Comparison of ENCODE assay signal across 16 mouse cellular contexts in the genomic region with DNA sequence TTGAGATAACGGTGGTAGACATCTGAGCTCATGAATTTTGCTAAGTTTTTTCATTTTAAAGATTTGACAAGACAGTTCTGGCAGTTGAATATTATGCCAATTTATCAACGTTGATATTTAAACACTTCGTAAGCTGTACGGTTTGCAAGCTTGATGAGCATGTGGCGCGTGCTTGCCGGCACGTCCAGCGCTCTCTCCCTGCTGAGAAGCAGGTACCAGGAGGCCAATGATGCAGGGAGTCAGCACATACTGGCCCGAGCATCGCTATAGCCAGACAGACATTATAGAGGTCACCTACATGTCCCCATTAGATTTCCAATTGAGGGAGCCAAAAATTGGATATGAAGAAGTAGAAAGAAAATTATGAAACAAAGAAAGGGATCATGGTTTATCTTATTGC. TPM values are rescaled to one million over a fixed set of nuclear protein-coding genes. Genes with fewer than 3 reads are reported as not detected.
DNase-seq lines count a peak whose midpoint lies in the region; ATAC-seq and TF ChIP-seq lines count a peak whose summit lies in the region.
"Had no signal": no experiment of that assay in that cellular context is flagged by ENCODE, and none has a peak within 500 bp of the region (broad histone marks: within the 10 kb centered on the region; RNA-seq: fewer than 3 reads in every experiment).

No protein-coding gene starts in this region.

- H3K27ac ChIP-seq in heart, embryonic 15.5 days: peak overlapping the region; percentile 92
- peak overlapping the region; percentile 95 for H3K27ac ChIP-seq in liver, postnatal 0 days (ENCODE audit: low read depth)
- H3K27ac ChIP-seq in liver, embryonic 12.5 days: no peak overlapping the region
- H3K27ac ChIP-seq in stomach, embryonic 16.5 days (ENCODE audit: low read length): no peak overlapping the region
- H3K27ac ChIP-seq: forebrain, embryonic 13.5 days; hindbrain, embryonic 10.5 days; hindbrain, postnatal 0 days; layer of hippocampus, adult 2 months; limb, embryonic 13.5 days had no signal

- H3K27me3 ChIP-seq in heart, embryonic 15.5 days: no peaks in the 10 kb centered on the region
- no peaks in the 10 kb centered on the region for H3K27me3 ChIP-seq in liver, postnatal 0 days (ENCODE audit: insufficient read depth, low read length)
- no peaks in the 10 kb centered on the region for H3K27me3 ChIP-seq in liver, embryonic 12.5 days (replicated peaks)
- no peaks in the 10 kb centered on the region for H3K27me3 ChIP-seq in stomach, embryonic 16.5 days (ENCODE audit: control insufficient read depth, insufficient read depth, low read length)

- WGBS in heart, embryonic 15.5 days: 56% methylated on average over 11 of the region's 11 CpGs
- 81% methylated on average over 11 of the region's 11 CpGs for WGBS in liver, postnatal 0 days (ENCODE audit: insufficient replicate concordance)
- WGBS in liver, embryonic 12.5 days (ENCODE audit: insufficient replicate concordance): 77% methylated on average over 11 of the region's 11 CpGs
- WGBS in stomach, embryonic 16.5 days: 62% methylated on average over 11 of the region's 11 CpGs

- H3K9ac ChIP-seq in heart, embryonic 15.5 days: peak overlapping the region; percentile 64
- H3K9ac ChIP-seq in liver, postnatal 0 days (replicated peaks): peak overlapping the region; percentile 58
- H3K9ac ChIP-seq in liver, embryonic 12.5 days: no peak overlapping the region
- H3K9ac ChIP-seq in stomach, embryonic 16.5 days (ENCODE audit: low read length): no peak overlapping the region
- H3K9ac ChIP-seq: forebrain, embryonic 13.5 days; limb, embryonic 13.5 days had no signal

- peaks cover 23% of the 10 kb centered on the region for H3K4me1 ChIP-seq in heart, embryonic 15.5 days (replicated peaks)
- H3K4me1 ChIP-seq in liver, postnatal 0 days (ENCODE audit: insufficient read depth): peaks cover 10% of the 10 kb centered on the region
- H3K4me1 ChIP-seq in liver, embryonic 12.5 days: no peaks in the 10 kb centered on the region
- H3K4me1 ChIP-seq in stomach, embryonic 16.5 days (ENCODE audit: control insufficient read depth, insufficient read depth, low read length): peaks cover 5% of the 10 kb centered on the region

- peak overlapping the region; percentile 56 for H3K4me3 ChIP-seq in heart, embryonic 15.5 days
- H3K4me3 ChIP-seq in liver, postnatal 0 days (ENCODE audit: low read depth, low read length): peak overlapping the region; percentile 45
- no peak overlapping the region for H3K4me3 ChIP-seq in liver, embryonic 12.5 days
- H3K4me3 ChIP-seq in stomach, embryonic 16.5 days (replicated peaks; ENCODE audit: low read length): peak overlapping the region; percentile 25
- H3K4me3 ChIP-seq: forebrain, embryonic 13.5 days; layer of hippocampus, adult 2 months had no signal

- peak overlapping the region; percentile 53 for H3K4me2 ChIP-seq in heart, embryonic 15.5 days
- peak overlapping the region; percentile 53 for H3K4me2 ChIP-seq in liver, postnatal 0 days (ENCODE audit: low read depth, low read length)
- no peak overlapping the region for H3K4me2 ChIP-seq in liver, embryonic 12.5 days
- peak overlapping the region; percentile 61 for H3K4me2 ChIP-seq in stomach, embryonic 16.5 days (ENCODE audit: low read depth, low read length)
- H3K4me2 ChIP-seq: forebrain, embryonic 13.5 days had no signal

- ATAC-seq in heart, embryonic 15.5 days (replicated peaks; ENCODE audit: insufficient number of reproducible peaks, insufficient read depth, low FRiP score, low read depth): no peak
- no peak for ATAC-seq in liver, postnatal 0 days
- no peak for ATAC-seq in liver, embryonic 12.5 days
- ATAC-seq in stomach, embryonic 16.5 days (ENCODE audit: insufficient read depth, low FRiP score): no peak
- no peak for ATAC-seq in CD4-positive, CD25-positive, alpha-beta regulatory T cell, adult 4 months
- ATAC-seq: forebrain, embryonic 13.5 days; hindbrain, postnatal 0 days had no signal

- DNase-seq in heart, adult 11 months: peak; percentile 54
- no peak for DNase-seq in heart, postnatal 25 days (ENCODE audit: low spot score)
- no peak for DNase-seq in heart, postnatal 10 days
- no peak for DNase-seq in liver, postnatal 0 days
- DNase-seq: cerebellum, adult 9-11 months; layer of hippocampus, postnatal 36 days; right cerebral cortex, postnatal 14 days had no signal

- intact Hi-C loops in heart, postnatal 25 days (cut with DNase I): loop anchor here (5.0 kb wide), 1 partner anchor 39 kb away; no protein-coding TSS in a partner anchor
- intact Hi-C loops in heart, postnatal 10 days (cut with DNase I): loop anchor here (5.0 kb wide), 1 partner anchor 39 kb away; no protein-coding TSS in a partner anchor

- no peak for TF ChIP-seq EP300 in liver, postnatal 0 days (IDR thresholded peaks at IDR 0.05; ENCODE audit: low read depth)

- H3K36me3 ChIP-seq in heart, embryonic 15.5 days: no peaks in the 10 kb centered on the region
- H3K36me3 ChIP-seq in liver, postnatal 0 days (replicated peaks; ENCODE audit: insufficient read depth, low read length): no peaks in the 10 kb centered on the region
- H3K36me3 ChIP-seq in liver, embryonic 12.5 days: no peaks in the 10 kb centered on the region
- H3K36me3 ChIP-seq in stomach, embryonic 16.5 days (ENCODE audit: control insufficient read depth, insufficient read depth, low read length): no peaks in the 10 kb centered on the region
- H3K36me3 ChIP-seq: hindbrain, embryonic 10.5 days; limb, embryonic 13.5 days had no signal

- no peaks in the 10 kb centered on the region for H3K9me3 ChIP-seq in heart, embryonic 15.5 days (replicated peaks)
- no peaks in the 10 kb centered on the region for H3K9me3 ChIP-seq in liver, postnatal 0 days (ENCODE audit: low read length)
- no peaks in the 10 kb centered on the region for H3K9me3 ChIP-seq in liver, embryonic 12.5 days (replicated peaks)
- H3K9me3 ChIP-seq in stomach, embryonic 16.5 days (replicated peaks; ENCODE audit: control insufficient read depth, low read length): no peaks in the 10 kb centered on the region
- H3K9me3 ChIP-seq: forebrain, embryonic 13.5 days; hindbrain, embryonic 10.5 days; limb, embryonic 13.5 days had no signal

- no peak for TF ChIP-seq CTCF in liver, postnatal 0 days (IDR thresholded peaks at IDR 0.05; ENCODE audit: low read depth)

RNA-seq across cellular contexts. Expression of a gene that starts 42.7 kb away (rescaled TPM):
- 10 to 100 TPM; 21.1 to 22.2 TPM for total RNA-seq in heart, postnatal 25 days (2021)
- 16.4 and 20.2 TPM in 2 replicates for polyA plus RNA-seq in heart, embryonic 15.5 days (2015; fragmentation: Nextera tagmentation; extraction: Ambion mirVana)
- 10 to 100 TPM; 22.1 to 26.8 TPM for total RNA-seq in heart, postnatal 10 days (2021)
- polyA plus RNA-seq in liver, postnatal 0 days (2015; fragmentation: Nextera tagmentation; extraction: Ambion mirVana): 9.8 and 13.4 TPM in 2 replicates
- 25.5 and 25.9 TPM in 2 replicates for polyA plus RNA-seq in liver, embryonic 12.5 days (2016; fragmentation: Nextera tagmentation; extraction: Ambion mirVana)
- 17.8 and 20.9 TPM in 2 replicates for polyA plus RNA-seq in stomach, embryonic 16.5 days (2015; fragmentation: Nextera tagmentation; extraction: Ambion mirVana)
- 10 to 100 TPM in 1 of 2 experiments, 1 to 10 TPM in 1; 6.3 to 18.1 TPM for polyA plus RNA-seq in CD4-positive, CD25-positive, alpha-beta regulatory T cell, adult 4 months (2017; shearing (Covaris generic))

Comparison
In these comparisons a context has a peak if more than half of its experiments do, and no peak if none do; other contexts are left out.
1. H3K27ac ChIP-seq: peak in heart, embryonic 15.5 days (single experiment) and liver, postnatal 0 days (single experiment); none in liver, embryonic 12.5 days (single experiment) and stomach, embryonic 16.5 days (single experiment).
2. H3K9ac ChIP-seq: peak in heart, embryonic 15.5 days (single experiment) and liver, postnatal 0 days (single experiment); none in liver, embryonic 12.5 days (single experiment) and stomach, embryonic 16.5 days (single experiment).